28 mouse cellular contexts compared by ENCODE assay signal in the genomic region with DNA sequence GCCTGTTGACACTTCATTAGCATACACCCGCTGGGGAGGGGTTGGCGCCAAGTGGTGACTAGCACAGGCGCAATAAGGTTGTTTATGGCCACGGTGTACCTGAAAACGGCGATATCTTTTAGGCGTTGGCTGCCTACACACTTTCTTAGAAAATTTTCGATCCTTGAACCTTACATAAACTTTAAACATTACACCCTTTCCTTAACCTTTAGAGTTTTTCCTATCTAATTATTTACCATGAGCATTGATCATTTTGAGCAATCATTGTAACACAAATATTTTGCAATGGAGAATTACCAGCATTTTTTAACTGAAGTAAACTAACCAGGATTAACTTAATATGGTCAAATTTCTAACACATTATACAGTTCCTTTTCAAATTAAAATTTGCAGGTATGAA.
"Had no signal": no experiment of that assay in that cellular context is flagged by ENCODE, and none has a peak within 500 bp of the region (broad histone marks: within the 10 kb centered on the region; RNA-seq: fewer than 3 reads in every experiment).

No protein-coding gene starts in this region.

- ATAC-seq: forebrain, embryonic 13.5 days; forebrain, embryonic 14.5 days; forebrain, embryonic 15.5 days; forebrain, embryonic 16.5 days; forebrain, postnatal 0 days had no signal

- H3K4me2 ChIP-seq: embryonic facial prominence, embryonic 12.5 days; embryonic facial prominence, embryonic 13.5 days; embryonic facial prominence, embryonic 15.5 days; forebrain, embryonic 12.5 days; forebrain, embryonic 13.5 days; forebrain, embryonic 15.5 days had no signal

- H3K27me3 ChIP-seq: embryonic facial prominence, embryonic 12.5 days; embryonic facial prominence, embryonic 13.5 days; embryonic facial prominence, embryonic 15.5 days; forebrain, embryonic 12.5 days; forebrain, embryonic 13.5 days; forebrain, embryonic 15.5 days had no signal

- DNase-seq: cerebellum, adult 8-10 months; cerebellum, adult 9-10 months; cerebellum, adult 9-11 months; cerebellum, postnatal 10 days; cerebellum, postnatal 14 days; cerebellum, postnatal 25 days; cerebellum, postnatal 36 days; embryo, embryonic 11 days; forebrain, postnatal 0 days; gastrocnemius, adult 2 months; gastrocnemius, postnatal 10 days; gastrocnemius, postnatal 14 days; gastrocnemius, postnatal 25 days; gastrocnemius, postnatal 36 days; heart, adult 11 months; heart, adult 18-20 months; heart, adult 2 months had no signal

- H3K9me3 ChIP-seq: embryonic facial prominence, embryonic 10.5 days; embryonic facial prominence, embryonic 12.5 days; embryonic facial prominence, embryonic 13.5 days; embryonic facial prominence, embryonic 15.5 days; forebrain, embryonic 10.5 days; forebrain, embryonic 12.5 days; forebrain, embryonic 13.5 days; forebrain, embryonic 15.5 days had no signal

- H3K27ac ChIP-seq: embryonic facial prominence, embryonic 10.5 days; embryonic facial prominence, embryonic 12.5 days; embryonic facial prominence, embryonic 13.5 days; embryonic facial prominence, embryonic 15.5 days; forebrain, embryonic 10.5 days; forebrain, embryonic 12.5 days; forebrain, embryonic 13.5 days; forebrain, embryonic 15.5 days; gastrocnemius, adult 2 months; heart, adult 2 months had no signal

- H3K4me3 ChIP-seq: embryonic facial prominence, embryonic 10.5 days; embryonic facial prominence, embryonic 12.5 days; embryonic facial prominence, embryonic 13.5 days; embryonic facial prominence, embryonic 15.5 days; erythroblast, embryonic 14.5 days; forebrain, embryonic 10.5 days; forebrain, embryonic 12.5 days; forebrain, embryonic 13.5 days; forebrain, embryonic 15.5 days; gastrocnemius, adult 2 months; heart, adult 2 months had no signal

- H3K36me3 ChIP-seq: embryonic facial prominence, embryonic 10.5 days; embryonic facial prominence, embryonic 12.5 days; embryonic facial prominence, embryonic 13.5 days; embryonic facial prominence, embryonic 15.5 days; forebrain, embryonic 10.5 days; forebrain, embryonic 12.5 days; forebrain, embryonic 15.5 days had no signal

- H3K4me1 ChIP-seq: embryonic facial prominence, embryonic 10.5 days; embryonic facial prominence, embryonic 12.5 days; embryonic facial prominence, embryonic 13.5 days; embryonic facial prominence, embryonic 15.5 days; forebrain, embryonic 10.5 days; forebrain, embryonic 12.5 days; forebrain, embryonic 13.5 days; forebrain, embryonic 15.5 days had no signal

- H3K9ac ChIP-seq: embryonic facial prominence, embryonic 12.5 days; embryonic facial prominence, embryonic 13.5 days; embryonic facial prominence, embryonic 15.5 days; forebrain, embryonic 12.5 days; forebrain, embryonic 13.5 days; forebrain, embryonic 15.5 days; forebrain, postnatal 0 days had no signal
